Mouse (Mus musculus) hindbrain, embryonic 15.5 days (tissue): ENCODE data around the gene Zbtb20. TPM values are rescaled to one million over a fixed set of nuclear protein-coding genes. Genes with fewer than 3 reads are reported as not detected.
A peak's percentile ranks its signal among the peaks of the same experiment; 100 is the strongest.

ENCODE experiments used
- ATAC-seq: fragments of 200-750 bp; cut with Nextera tagmentation; 2 replicates; pipeline ENCODE4 v1.8.0; 2017; ENCODE audit warnings: low read depth, moderate number of reproducible peaks, moderate TSS enrichment; ENCODE audit not compliant: low FRiP score
- H3K27ac ChIP-seq: fragments of 300-500 bp; sonication (generic); replicated peaks from 2 replicates; pipeline ENCODE4 v1.5.1; 2015; ENCODE audit warnings: mild to moderate bottlenecking, inconsistent platforms
- H3K27me3 ChIP-seq: fragments of 300-500 bp; sonication (generic); 2 replicates; pipeline ENCODE4 v1.6.1; 2015; ENCODE audit warnings: control low read depth, inconsistent platforms
- H3K36me3 ChIP-seq: fragments of 300-500 bp; sonication (generic); 2 replicates; pipeline ENCODE4 v1.6.1; 2015; ENCODE audit warnings: control low read depth, inconsistent platforms
- H3K4me1 ChIP-seq: fragments of 300-500 bp; sonication (generic); replicated peaks from 2 replicates; pipeline ENCODE4 v1.6.1; 2015; ENCODE audit warnings: control low read depth, inconsistent platforms
- H3K4me2 ChIP-seq: fragments of 300-500 bp; sonication (generic); 2 replicates; pipeline ENCODE4 v1.6.1; 2015; ENCODE audit warnings: moderate library complexity, mild to moderate bottlenecking, inconsistent platforms
- H3K4me3 ChIP-seq: fragments of 300-500 bp; sonication (generic); 2 replicates; pipeline ENCODE4 v1.5.1; 2015; ENCODE audit warnings: mild to moderate bottlenecking, inconsistent platforms
- H3K9ac ChIP-seq: fragments of 300-500 bp; sonication (generic); 2 replicates; pipeline ENCODE4 v1.6.1; 2015; ENCODE audit warnings: inconsistent platforms
- H3K9me3 ChIP-seq: fragments of 300-500 bp; sonication (generic); 2 replicates; pipeline ENCODE4 v1.6.1; 2016; ENCODE audit warnings: control low read depth, inconsistent platforms
- WGBS: fragments of 180-500 bp; shearing (Covaris S2); methylation state at CpG from one replicate; pipeline ENCODE4 v1.1.7; 2015; 5-methylcytosine and 5-hydroxymethylcytosine counted together
- polyA plus RNA-seq: library from polyadenylated mRNA; unstranded; fragments of >200 nt; fragmentation: Nextera tagmentation; extraction: Ambion mirVana; gene quantifications from 2 replicates; pipeline ENCODE4 v1.2.1, GENCODE M21; 2015

Zbtb20 gene
- polyA plus RNA-seq, 1 experiment from 2014 or later, result 60.9 TPM

GRCm38 (mm10) chr16:42876021-42877000 is 630 bp downstream of the Zbtb20 start:
- Histone ChIP-seq H3K4me3 (peak overlapping the region; percentile 86), H3K9ac (peak overlapping the region; percentile 65), H3K27ac (peak overlapping the region; percentile 97), H3K4me2 (peak overlapping the region; percentile 72), H3K4me1 (peaks cover 11% of the 10 kb centered on the region; the same call in 1 of the 2 replicates), H3K27me3 (no peaks in the 10 kb centered on the region), H3K36me3 (no peaks in the 10 kb centered on the region), H3K9me3 (no peaks in the 10 kb centered on the region)
- under 1% methylated on average over 18 of the region's 62 CpGs for WGBS
- ATAC-seq, result peak; percentile 39

GRCm38 (mm10) chr16:42880046-42880445 is 4.4 kb downstream of the Zbtb20 start:
- peaks cover 4% of the 10 kb centered on the region; the same call in 1 of the 2 replicates for H3K4me1 ChIP-seq
- no peak overlapping the region for H3K9ac ChIP-seq
- H3K36me3 ChIP-seq, result no peaks in the 10 kb centered on the region
- H3K4me3 ChIP-seq, result no peak overlapping the region
- ATAC-seq, result no peak
- H3K9me3 ChIP-seq, result no peaks in the 10 kb centered on the region
- no peak overlapping the region for H3K4me2 ChIP-seq
- H3K27me3 ChIP-seq, result no peaks in the 10 kb centered on the region
- H3K27ac ChIP-seq, result no peak overlapping the region
- 71% methylated on average over 3 of the region's 3 CpGs for WGBS

GRCm38 (mm10) chr16:42885538-42885937 is 9.9 kb downstream of the Zbtb20 start:
- H3K27ac ChIP-seq, result no peak overlapping the region
- 66% methylated on average over 2 of the region's 2 CpGs for WGBS
- H3K9ac ChIP-seq, result no peak overlapping the region
- H3K9me3 ChIP-seq, result no peaks in the 10 kb centered on the region
- H3K4me2 ChIP-seq, result no peak overlapping the region
- no peaks in the 10 kb centered on the region for H3K36me3 ChIP-seq
- H3K27me3 ChIP-seq, result no peaks in the 10 kb centered on the region
- no peak for ATAC-seq
- no peak overlapping the region for H3K4me3 ChIP-seq
- no peaks in the 10 kb centered on the region for H3K4me1 ChIP-seq

GRCm38 (mm10) chr16:42885964-42886363 is 10.3 kb downstream of the Zbtb20 start:
- ATAC-seq, result no peak
- WGBS, result 86% methylated on average over 7 of the region's 7 CpGs
- H3K4me2 ChIP-seq, result no peak overlapping the region
- no peaks in the 10 kb centered on the region for H3K27me3 ChIP-seq
- H3K9me3 ChIP-seq, result no peaks in the 10 kb centered on the region
- H3K27ac ChIP-seq, result no peak overlapping the region
- no peak overlapping the region for H3K9ac ChIP-seq
- no peak overlapping the region for H3K4me3 ChIP-seq
- no peaks in the 10 kb centered on the region for H3K36me3 ChIP-seq
- no peaks in the 10 kb centered on the region for H3K4me1 ChIP-seq

GRCm38 (mm10) chr16:42897125-42897693 is 21.5 kb downstream of the Zbtb20 start:
- Histone ChIP-seq H3K27ac (no peak overlapping the region), H3K4me3 (no peak overlapping the region), H3K9ac (no peak overlapping the region), H3K36me3 (no peaks in the 10 kb centered on the region), H3K9me3 (no peaks in the 10 kb centered on the region), H3K4me1 (no peaks in the 10 kb centered on the region), H3K4me2 (no peak overlapping the region), H3K27me3 (no peaks in the 10 kb centered on the region)
- no peak for ATAC-seq
- 87% methylated on average over 3 of the region's 3 CpGs for WGBS

GRCm38 (mm10) chr16:42900328-42900727 is 24.6 kb downstream of the Zbtb20 start:
- no peak for ATAC-seq
- Histone ChIP-seq H3K4me2 (no peak overlapping the region), H3K27me3 (no peaks in the 10 kb centered on the region), H3K4me3 (no peak overlapping the region), H3K9ac (no peak overlapping the region), H3K36me3 (no peaks in the 10 kb centered on the region), H3K4me1 (no peaks in the 10 kb centered on the region), H3K27ac (no peak overlapping the region), H3K9me3 (no peaks in the 10 kb centered on the region)
- WGBS, result 89% methylated on average over 1 of the region's 1 CpGs

GRCm38 (mm10) chr16:42907283-42907701 is 31.6 kb downstream of the Zbtb20 start:
- Histone ChIP-seq H3K4me2 (peak overlapping the region; percentile 43), H3K27me3 (no peaks in the 10 kb centered on the region), H3K4me1 (peaks cover 12% of the 10 kb centered on the region; the same call in 1 of the 2 replicates), H3K27ac (peak overlapping the region; percentile 53), H3K36me3 (no peaks in the 10 kb centered on the region), H3K9me3 (no peaks in the 10 kb centered on the region), H3K9ac (peak overlapping the region; percentile 17; the same call in 1 of the 2 replicates), H3K4me3 (peak overlapping the region; percentile 22)
- ATAC-seq, result peak; percentile 45; the same call in 1 of the 2 replicates
- WGBS, result 33% methylated on average over 4 of the region's 4 CpGs

GRCm38 (mm10) chr16:42908381-42908780 is 32.7 kb downstream of the Zbtb20 start:
- no peak overlapping the region for H3K4me3 ChIP-seq
- peak overlapping the region; percentile 15; the same call in 1 of the 2 replicates for H3K4me2 ChIP-seq
- H3K27me3 ChIP-seq, result no peaks in the 10 kb centered on the region
- no peaks in the 10 kb centered on the region for H3K9me3 ChIP-seq
- H3K27ac ChIP-seq, result no peak overlapping the region
- no peak for ATAC-seq
- peaks cover 12% of the 10 kb centered on the region; the same call in 1 of the 2 replicates for H3K4me1 ChIP-seq
- no peaks in the 10 kb centered on the region for H3K36me3 ChIP-seq
- H3K9ac ChIP-seq, result no peak overlapping the region

- Histone ChIP-seq H3K9ac (no peak overlapping the region), H3K4me3 (no peak overlapping the region), H3K4me2 (0 out of 2 replicates have a peak overlapping the region, but pooled peaks have one; percentile 9), H3K27ac (no peak overlapping the region), H3K4me1 (peaks cover 12% of the 10 kb centered on the region; the same call in 1 of the 2 replicates), H3K9me3 (no peaks in the 10 kb centered on the region), H3K36me3 (no peaks in the 10 kb centered on the region), H3K27me3 (no peaks in the 10 kb centered on the region)
- ATAC-seq, result no peak
- 86% methylated on average over 5 of the region's 5 CpGs for WGBS
Observed at GRCm38 (mm10) chr16:42908896-42909295, 33.2 kb downstream of the Zbtb20 start.

GRCm38 (mm10) chr16:42910016-42910415 is 34.3 kb downstream of the Zbtb20 start:
- H3K27ac ChIP-seq, result no peak overlapping the region
- no peaks in the 10 kb centered on the region for H3K36me3 ChIP-seq
- 34% methylated on average over 4 of the region's 4 CpGs for WGBS
- no peak for ATAC-seq
- peaks cover 12% of the 10 kb centered on the region; the same call in 1 of the 2 replicates for H3K4me1 ChIP-seq
- 0 out of 2 replicates have a peak overlapping the region, but pooled peaks have one; percentile 8 for H3K4me2 ChIP-seq
- no peaks in the 10 kb centered on the region for H3K27me3 ChIP-seq
- no peak overlapping the region for H3K4me3 ChIP-seq
- H3K9ac ChIP-seq, result no peak overlapping the region
- no peaks in the 10 kb centered on the region for H3K9me3 ChIP-seq

GRCm38 (mm10) chr16:42910716-42911115 is 35.0 kb downstream of the Zbtb20 start:
- H3K36me3 ChIP-seq, result no peaks in the 10 kb centered on the region
- no peak for ATAC-seq
- H3K4me2 ChIP-seq, result no peak overlapping the region
- no peaks in the 10 kb centered on the region for H3K27me3 ChIP-seq
- H3K9me3 ChIP-seq, result no peaks in the 10 kb centered on the region
- H3K27ac ChIP-seq, result no peak overlapping the region
- WGBS, result 78% methylated on average over 3 of the region's 3 CpGs
- H3K4me3 ChIP-seq, result no peak overlapping the region
- H3K4me1 ChIP-seq, result peaks cover 12% of the 10 kb centered on the region; the same call in 1 of the 2 replicates
- H3K9ac ChIP-seq, result no peak overlapping the region

- WGBS, result 86% methylated on average over 4 of the region's 4 CpGs
Observed at GRCm38 (mm10) chr16:42911326-42911725, 35.6 kb downstream of the Zbtb20 start.

More at GRCm38 (mm10) chr16:42911326-42911725, 35.6 kb downstream of the Zbtb20 start:
- ATAC-seq, result no peak
- Histone ChIP-seq H3K4me2 (no peak overlapping the region), H3K9me3 (no peaks in the 10 kb centered on the region), H3K9ac (no peak overlapping the region), H3K27ac (no peak overlapping the region), H3K4me3 (no peak overlapping the region), H3K4me1 (peaks cover 12% of the 10 kb centered on the region; the same call in 1 of the 2 replicates), H3K36me3 (no peaks in the 10 kb centered on the region), H3K27me3 (no peaks in the 10 kb centered on the region)
